Mouse (Mus musculus): ENCODE results near the gene Col25a1. TPM values are rescaled to one million over a fixed set of nuclear protein-coding genes. Genes with fewer than 3 reads are reported as not detected.

Col25a1 gene
- 0.26 TPM for polyA plus RNA-seq (2014; fragmentation: Illumina TruSeq; extraction: RNeasy Lipid Tissue Mini Kit (QIAGEN cat#74804); ENCODE audit: low read depth, low replicate concordance)

GRCm38 (mm10) chr3:130131201-130131600 is at the start of gene Col25a1:
TSS of gene Col25a1 (plus strand) at chr3:130131501.

GRCm38 (mm10) chr3:130617439-130617898 is 486.2 kb downstream of the Col25a1 start, which contains the start of gene Etnppl:
TSS of gene Etnppl (plus strand) at chr3:130617448.

Other genes starting within 250 kb of the Col25a1 start
- 31.5 TPM for gene Casp6, start 230.1 kb upstream of the Col25a1 start, polyA plus RNA-seq (2014; fragmentation: Illumina TruSeq; extraction: RNeasy Lipid Tissue Mini Kit (QIAGEN cat#74804); ENCODE audit: low read depth, low replicate concordance)
- gene Mcub, start 161.3 kb upstream of the Col25a1 start, polyA plus RNA-seq (2014; fragmentation: Illumina TruSeq; extraction: RNeasy Lipid Tissue Mini Kit (QIAGEN cat#74804); ENCODE audit: low read depth, low replicate concordance) = not detected
- gene Sec24b, start 69.9 kb upstream of the Col25a1 start, polyA plus RNA-seq (2014; fragmentation: Illumina TruSeq; extraction: RNeasy Lipid Tissue Mini Kit (QIAGEN cat#74804); ENCODE audit: low read depth, low replicate concordance) = 12.3 TPM